In the genomic region with DNA sequence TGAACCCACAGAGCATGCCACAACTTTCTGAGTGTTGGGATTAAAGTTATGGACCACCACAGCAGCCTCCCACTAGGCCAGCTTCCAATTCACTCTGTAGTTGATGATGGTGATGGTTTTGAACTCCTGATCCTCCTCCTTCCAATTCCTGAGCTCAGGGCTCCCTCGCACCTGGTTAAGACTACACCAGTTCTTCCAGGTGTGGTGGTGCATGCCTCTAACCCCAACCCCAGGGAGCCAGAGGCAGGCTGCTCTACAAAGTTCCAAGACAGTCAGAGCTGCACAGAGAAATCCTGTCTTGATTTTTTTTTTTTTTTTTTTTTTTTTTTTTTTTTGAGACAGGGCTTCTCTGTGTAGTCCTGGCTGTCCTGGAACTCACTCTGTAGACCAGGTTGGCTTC, we compare ENCODE assay signal across 28 mouse cellular contexts. TPM values are rescaled to one million over a fixed set of nuclear protein-coding genes. Genes with fewer than 3 reads are reported as not detected.
"Had no signal": no experiment of that assay in that cellular context is flagged by ENCODE, and none has a peak within 500 bp of the region (broad histone marks: within the 10 kb centered on the region; RNA-seq: fewer than 3 reads in every experiment).

No protein-coding gene starts in this region.

- H3K27me3 ChIP-seq: intestine, embryonic 15.5 days; limb, embryonic 12.5 days; limb, embryonic 15.5 days; megakaryocyte, embryonic 14.5 days; neural tube, embryonic 12.5 days; neural tube, embryonic 15.5 days; stomach, embryonic 15.5 days had no signal

- H3K4me3 ChIP-seq: intestine, embryonic 15.5 days; limb, embryonic 12.5 days; limb, embryonic 15.5 days; megakaryocyte, embryonic 14.5 days; midbrain, embryonic 10.5 days; neural tube, embryonic 12.5 days; neural tube, embryonic 15.5 days; stomach, embryonic 15.5 days had no signal

- ATAC-seq: intestine, embryonic 15.5 days; liver, postnatal 0 days; lung, postnatal 0 days had no signal

- H3K27ac ChIP-seq: intestine, embryonic 15.5 days; limb, embryonic 12.5 days; limb, embryonic 15.5 days; liver, embryonic 14.5 days; midbrain, embryonic 10.5 days; neural tube, embryonic 12.5 days; neural tube, embryonic 15.5 days; stomach, embryonic 15.5 days had no signal

- DNase-seq: kidney, adult 18-20 months; kidney, adult 9 months; kidney, postnatal 4 days; left cerebral cortex, postnatal 4 days; liver, postnatal 0 days; lung, embryonic 14.5 days; lung, postnatal 36 days; midbrain, embryonic 14.5 days; right cerebral cortex, postnatal 14 days; spleen, adult 18-20 months; thymus, adult 2 months; thymus, postnatal 14 days; thymus, postnatal 4 days had no signal

- H3K4me2 ChIP-seq: intestine, embryonic 15.5 days; limb, embryonic 12.5 days; limb, embryonic 15.5 days; liver, embryonic 11.5 days; lung, embryonic 14.5 days; neural tube, embryonic 12.5 days; neural tube, embryonic 15.5 days; stomach, embryonic 15.5 days had no signal

- H3K9ac ChIP-seq: intestine, embryonic 15.5 days; limb, embryonic 12.5 days; limb, embryonic 15.5 days; liver, embryonic 14.5 days; liver, postnatal 0 days; lung, embryonic 14.5 days; neural tube, embryonic 12.5 days; neural tube, embryonic 15.5 days; stomach, embryonic 15.5 days had no signal

- H3K9me3 ChIP-seq: intestine, embryonic 15.5 days; limb, embryonic 12.5 days; limb, embryonic 15.5 days; megakaryocyte, embryonic 14.5 days; midbrain, embryonic 10.5 days; neural tube, embryonic 12.5 days; neural tube, embryonic 15.5 days; stomach, embryonic 15.5 days had no signal

- H3K36me3 ChIP-seq: intestine, embryonic 15.5 days; limb, embryonic 15.5 days; neural tube, embryonic 12.5 days; neural tube, embryonic 15.5 days; stomach, embryonic 15.5 days had no signal

RNA-seq across cellular contexts. Expression of gene Cby3, which starts 19.4 kb away (rescaled TPM):
- total RNA-seq: layer of hippocampus, adult 18-20 months; layer of hippocampus, postnatal 14 days; left cerebral cortex, adult 8-10 months; left cerebral cortex, postnatal 14 days; left cerebral cortex, postnatal 4 days had no signal
- polyA plus RNA-seq: limb, embryonic 12.5 days; liver, embryonic 11.5 days; liver, embryonic 14.5 days; neural tube, embryonic 12.5 days had no signal
